ENCODE assay signal across 8 mouse cellular contexts in genomic region chr17:13759156-13759852, GRCm38 (mm10). TPM values are rescaled to one million over a fixed set of nuclear protein-coding genes. Genes with fewer than 3 reads are reported as not detected.
DNase-seq lines count a peak whose midpoint lies in the region; ATAC-seq and TF ChIP-seq lines count a peak whose summit lies in the region.

No protein-coding gene starts in this region.

- peak overlapping the region; percentile 87 for H3K4me3 ChIP-seq in bone marrow macrophage, adult 2 months (ENCODE audit: insufficient read depth, low read length)
- peak overlapping the region; percentile 94 for H3K4me3 ChIP-seq in forebrain, embryonic 11.5 days (ENCODE audit: low read depth, low read length)
- H3K4me3 ChIP-seq in kidney, embryonic 14.5 days (ENCODE audit: low read length): peak overlapping the region; percentile 91
- H3K4me3 ChIP-seq in midbrain, embryonic 14.5 days (replicated peaks; ENCODE audit: low read depth, low read length): peak overlapping the region; percentile 98

- H3K9ac ChIP-seq in forebrain, embryonic 11.5 days (ENCODE audit: low read length): peak overlapping the region; percentile 92
- peak overlapping the region; percentile 89; the same call in 1 of the 2 replicates for H3K9ac ChIP-seq in kidney, embryonic 14.5 days (ENCODE audit: low read depth, low read length)
- peak overlapping the region; percentile 98 for H3K9ac ChIP-seq in midbrain, embryonic 14.5 days (replicated peaks; ENCODE audit: low read length)

- no peak overlapping the region for H3K27ac ChIP-seq in bone marrow macrophage, adult 2 months (ENCODE audit: insufficient read depth, low read depth, low read length)
- peak overlapping the region; percentile 93 for H3K27ac ChIP-seq in forebrain, embryonic 11.5 days (ENCODE audit: low read depth, low read length)
- H3K27ac ChIP-seq in kidney, embryonic 14.5 days (ENCODE audit: low read depth, low read length): peak overlapping the region; percentile 47; the same call in 1 of the 2 replicates
- peak overlapping the region; percentile 99 for H3K27ac ChIP-seq in midbrain, embryonic 14.5 days (replicated peaks; ENCODE audit: low read depth, low read length)

- 0 out of 2 replicates have a peak, but pooled peaks have one; percentile 14 for ATAC-seq in forebrain, embryonic 11.5 days (replicated peaks; ENCODE audit: low FRiP score)
- ATAC-seq in kidney, embryonic 14.5 days (ENCODE audit: low FRiP score, low TSS enrichment): no peak
- no peak for ATAC-seq in midbrain, embryonic 14.5 days (ENCODE audit: low FRiP score, low TSS enrichment)

- peak overlapping the region; percentile 99 for H3K4me2 ChIP-seq in forebrain, embryonic 11.5 days (ENCODE audit: low read depth, low read length, severe bottlenecking)
- peak overlapping the region; percentile 99 for H3K4me2 ChIP-seq in kidney, embryonic 14.5 days (replicated peaks; ENCODE audit: low read depth, low read length)
- peak overlapping the region; percentile 78 for H3K4me2 ChIP-seq in midbrain, embryonic 14.5 days (ENCODE audit: low read length)

- WGBS in forebrain, embryonic 11.5 days: 6% methylated on average over 13 of the region's 13 CpGs
- WGBS in kidney, embryonic 14.5 days: 12% methylated on average over 13 of the region's 13 CpGs
- 3% methylated on average over 13 of the region's 13 CpGs for WGBS in midbrain, embryonic 14.5 days

- no peak for TF ChIP-seq POLR2A in bone marrow macrophage, adult 2 months (IDR thresholded peaks at IDR 0.05; ENCODE audit: borderline replicate concordance, low read depth, low read length)

- H3K4me1 ChIP-seq in bone marrow macrophage, adult 2 months (ENCODE audit: control insufficient read depth, insufficient read depth, low read length): peaks cover 22% of the 10 kb centered on the region
- H3K4me1 ChIP-seq in forebrain, embryonic 11.5 days (replicated peaks; ENCODE audit: control insufficient read depth, insufficient read depth, low read length): peaks cover 6% of the 10 kb centered on the region; the same call in 1 of the 2 replicates
- H3K4me1 ChIP-seq in kidney, embryonic 14.5 days (ENCODE audit: control insufficient read depth, insufficient read depth, low read length): peaks cover 4% of the 10 kb centered on the region
- peaks cover 23% of the 10 kb centered on the region for H3K4me1 ChIP-seq in midbrain, embryonic 14.5 days (ENCODE audit: control insufficient read depth, insufficient read depth, low read length)

- no peaks in the 10 kb centered on the region for H3K36me3 ChIP-seq in forebrain, embryonic 11.5 days (ENCODE audit: control insufficient read depth, insufficient read depth, low read length)
- no peaks in the 10 kb centered on the region for H3K36me3 ChIP-seq in kidney, embryonic 14.5 days (ENCODE audit: control insufficient read depth, insufficient read depth, low read length)
- no peaks in the 10 kb centered on the region for H3K36me3 ChIP-seq in midbrain, embryonic 14.5 days (ENCODE audit: control insufficient read depth, insufficient read depth, low read length)

- no peaks in the 10 kb centered on the region for H3K27me3 ChIP-seq in forebrain, embryonic 11.5 days (ENCODE audit: control insufficient read depth, insufficient read depth, low read length)
- peaks cover 3% of the 10 kb centered on the region; the same call in 1 of the 2 replicates for H3K27me3 ChIP-seq in kidney, embryonic 14.5 days (ENCODE audit: control insufficient read depth, insufficient read depth, low read length)
- no peaks in the 10 kb centered on the region for H3K27me3 ChIP-seq in midbrain, embryonic 14.5 days (ENCODE audit: control insufficient read depth, insufficient read depth, low read length)

- TF ChIP-seq CTCF in bone marrow macrophage, adult 2 months (IDR thresholded peaks at IDR 0.05; ENCODE audit: low read depth, low read length): no peak

- no peaks in the 10 kb centered on the region for H3K9me3 ChIP-seq in forebrain, embryonic 11.5 days (ENCODE audit: control insufficient read depth, low read length)
- H3K9me3 ChIP-seq in kidney, embryonic 14.5 days (ENCODE audit: control insufficient read depth, low read length): no peaks in the 10 kb centered on the region
- H3K9me3 ChIP-seq in midbrain, embryonic 14.5 days (ENCODE audit: control insufficient read depth, low read length): no peaks in the 10 kb centered on the region

- peak; percentile 55 for DNase-seq in layer of hippocampus, postnatal 10 days (ENCODE audit: low spot score in 2 of 2)
- DNase-seq in layer of hippocampus, adult 9-11 months: no peak
- DNase-seq in forebrain, embryonic 11.5 days (ENCODE audit: low spot score): no peak
- DNase-seq in midbrain, embryonic 14.5 days: peak; percentile 80
- no peak for DNase-seq in gastrocnemius, adult 8-10 months (ENCODE audit: low spot score in 2 of 2)
- no peak for DNase-seq in ovary, postnatal 10 days (ENCODE audit: low spot score)

RNA-seq across cellular contexts. Expression of gene Afdn, which starts 1.0 kb away (rescaled TPM):
- 100 to 1,000 TPM; 130 to 134 TPM for total RNA-seq in layer of hippocampus, postnatal 10 days (2021)
- 27.6 and 29.6 TPM in 2 replicates for polyA plus RNA-seq in bone marrow macrophage, adult 2 months (2012; ENCODE audit: insufficient read depth, insufficient read length, missing spikeins)
- polyA plus RNA-seq in forebrain, embryonic 11.5 days (2014; fragmentation: Nextera tagmentation; extraction: Ambion mirVana): 136 and 141 TPM in 2 replicates
- polyA plus RNA-seq in kidney, embryonic 14.5 days (2014; fragmentation: Nextera tagmentation; extraction: Ambion mirVana): 96.7 and 105 TPM in 2 replicates
- 171 and 190 TPM in 2 replicates for polyA plus RNA-seq in midbrain, embryonic 14.5 days (2014; fragmentation: Nextera tagmentation; extraction: Ambion mirVana)
- total RNA-seq in gastrocnemius, adult 8-10 months (2022): 10 to 100 TPM; 20.0 to 46.7 (median 32.8) TPM

RNA-seq across cellular contexts. Expression of gene Tcte2, which starts 2.3 kb away (rescaled TPM):
- total RNA-seq in layer of hippocampus, postnatal 10 days (2021): 10 to 100 TPM; 18.4 to 20.9 TPM
- 0.59 and 0.60 TPM in 2 replicates for polyA plus RNA-seq in bone marrow macrophage, adult 2 months (2012; ENCODE audit: insufficient read depth, insufficient read length, missing spikeins)
- 11.5 and 11.6 TPM in 2 replicates for polyA plus RNA-seq in forebrain, embryonic 11.5 days (2014; fragmentation: Nextera tagmentation; extraction: Ambion mirVana)
- polyA plus RNA-seq in kidney, embryonic 14.5 days (2014; fragmentation: Nextera tagmentation; extraction: Ambion mirVana): 3.4 and 4.6 TPM in 2 replicates
- polyA plus RNA-seq in midbrain, embryonic 14.5 days (2014; fragmentation: Nextera tagmentation; extraction: Ambion mirVana): 23.0 and 31.0 TPM in 2 replicates
- 1 to 10 TPM; 1.0 to 2.3 (median 1.6) TPM for total RNA-seq in gastrocnemius, adult 8-10 months (2022)

Comparison
In these comparisons a context has a peak if more than half of its experiments do, and no peak if none do; other contexts are left out.
1. DNase-seq: peak in layer of hippocampus, postnatal 10 days (2 of 2) and midbrain, embryonic 14.5 days (single experiment); none in layer of hippocampus, adult 9-11 months (single experiment), forebrain, embryonic 11.5 days (single experiment), gastrocnemius, adult 8-10 months (0 of 2) and ovary, postnatal 10 days (single experiment).
2. Peak in every context shown above with its lines, with median percentiles within 50 percentile points of each other: H3K4me3 ChIP-seq, H3K4me2 ChIP-seq and H3K9ac ChIP-seq.